Mouse (Mus musculus): ENCODE results near the gene Atmin. TPM values are rescaled to one million over a fixed set of nuclear protein-coding genes. Genes with fewer than 3 reads are reported as not detected.

The Atmin gene
- total and polyA plus RNA-seq, 3 experiments = 17.3 to 34.5 TPM; not detected in 1

GRCm38 (mm10) chr8:116921337-116922059, 21.7 kb upstream of the Atmin start, which contains the start of the genes Cmc2 and Cenpn (continued):
- TF ChIP-seq MXI1 (IDR thresholded peaks at IDR 0.05; ENCODE audit: low read depth, low read length) = no peak
- peak; percentile 95 for TF ChIP-seq POLR2AphosphoS2 (IDR thresholded peaks at IDR 0.05; ENCODE audit: low read length)
- no peak for TF ChIP-seq RAD21 (IDR thresholded peaks at IDR 0.05; ENCODE audit: low read depth, low read length)
- TF ChIP-seq CHD1 (IDR thresholded peaks at IDR 0.05; ENCODE audit: low read depth, low read length) = peak; percentile 100
- TF ChIP-seq SMC3 (IDR thresholded peaks at IDR 0.05; ENCODE audit: low read depth, low read length) = no peak
- no peak for TF ChIP-seq RCOR1 (IDR thresholded peaks at IDR 0.05; ENCODE audit: low read depth, low read length)
- no peak for TF ChIP-seq CTCF (IDR thresholded peaks at IDR 0.05 in 2 of 3, conservative IDR thresholded peaks at IDR 0.05 in 1 of 3; ENCODE audit: control insufficient read depth in 1 of 3, insufficient read depth in 1 of 3, low read depth in 2 of 3, low read length in 3 of 3, poor library complexity in 1 of 3, severe bottlenecking in 1 of 3)
- no peak for TF ChIP-seq MAZ (IDR thresholded peaks at IDR 0.05; ENCODE audit: low read depth, low read length)
- peak; percentile 92 to 98 for TF ChIP-seq POLR2A (IDR thresholded peaks at IDR 0.05; ENCODE audit: control insufficient read depth in 1 of 2, insufficient read depth in 1 of 2, low read depth in 1 of 2, low read length in 2 of 2, poor library complexity in 1 of 2)
- peak; percentile 39; the same call in 1 of the 2 replicates for TF ChIP-seq TCF12 (IDR thresholded peaks at IDR 0.05; ENCODE audit: low read depth, low read length)
- TF ChIP-seq E2F4 (IDR thresholded peaks at IDR 0.05; ENCODE audit: borderline replicate concordance, low read depth, low read length) = peak; percentile 84; the same call in 1 of the 2 replicates
- TF ChIP-seq MEF2A (IDR thresholded peaks at IDR 0.05; ENCODE audit: extremely low read depth, insufficient replicate concordance, low read depth, low read length, poor library complexity, severe bottlenecking) = no peak
- peak; percentile 57; the same call in 1 of the 2 replicates for TF ChIP-seq KAT2A (conservative IDR thresholded peaks at IDR 0.05; ENCODE audit: low read depth, low read length)

GRCm38 (mm10) chr8:116922060-116922757, 21.0 kb upstream of the Atmin start:
- H3K4me3 ChIP-seq (ENCODE audit: control insufficient read depth in 1 of 2, insufficient read depth in 1 of 2, low read depth in 2 of 2, low read length in 2 of 2) = peak overlapping the region; percentile 88 to 96
- peaks cover 2 to 18% of the 10 kb centered on the region in 2 experiments for H3K4me1 ChIP-seq (ENCODE audit: control insufficient read depth in 1 of 2, insufficient read depth in 2 of 2, low read length in 2 of 2)
- H3K27ac ChIP-seq (ENCODE audit: control insufficient read depth, low read depth, low read length) = peak overlapping the region; percentile 95
- TF ChIP-seq TCF12 (IDR thresholded peaks at IDR 0.05; ENCODE audit: low read depth, low read length) = no peak
- no peak for TF ChIP-seq RCOR1 (IDR thresholded peaks at IDR 0.05; ENCODE audit: low read depth, low read length)
- TF ChIP-seq MAX (IDR thresholded peaks at IDR 0.05; ENCODE audit: low read length) = peak; percentile 83
- no peak for TF ChIP-seq E2F4 (IDR thresholded peaks at IDR 0.05; ENCODE audit: borderline replicate concordance, low read depth, low read length)
- TF ChIP-seq EP300 (IDR thresholded peaks at IDR 0.05; ENCODE audit: low read depth in 1 of 2, low read length in 2 of 2) = no peak
- peak; percentile 97 for TF ChIP-seq MXI1 (IDR thresholded peaks at IDR 0.05; ENCODE audit: low read depth, low read length)
- no peak for TF ChIP-seq ZKSCAN1 (IDR thresholded peaks at IDR 0.05; ENCODE audit: low read depth, low read length)
- TF ChIP-seq MYC (IDR thresholded peaks at IDR 0.05; ENCODE audit: low read depth, low read length) = peak; percentile 75; the same call in 1 of the 2 replicates
- no peak for TF ChIP-seq CTCF (IDR thresholded peaks at IDR 0.05 in 2 of 3, conservative IDR thresholded peaks at IDR 0.05 in 1 of 3; ENCODE audit: control insufficient read depth in 1 of 3, insufficient read depth in 1 of 3, low read depth in 2 of 3, low read length in 3 of 3, poor library complexity in 1 of 3, severe bottlenecking in 1 of 3)
- TF ChIP-seq NELFE (IDR thresholded peaks at IDR 0.05; ENCODE audit: low read depth, low read length) = no peak
- 0 out of 4 replicates have a peak, but pooled peaks of 1 of the 2 experiments have one; percentile 24 for TF ChIP-seq USF2 (IDR thresholded peaks at IDR 0.05; ENCODE audit: borderline replicate concordance in 1 of 2, insufficient read depth in 1 of 2, low read depth in 1 of 2, low read length in 2 of 2)
- TF ChIP-seq USF1 (IDR thresholded peaks at IDR 0.05; ENCODE audit: low read depth, low read length) = peak; percentile 71; the same call in 1 of the 2 replicates
- no peak for TF ChIP-seq GABPA (IDR thresholded peaks at IDR 0.05; ENCODE audit: low read depth, low read length)
- H3K9ac ChIP-seq (ENCODE audit: control insufficient read depth, low read depth, low read length, poor library complexity, severe bottlenecking) = peak overlapping the region; percentile 97
- DNase-seq (ENCODE audit: low read depth, low spot score) = peak; percentile 12
- H3K79me2 ChIP-seq (ENCODE audit: control insufficient read depth, insufficient read depth, low read length, poor library complexity) = peaks cover 15% of the 10 kb centered on the region
- H3K27me3 ChIP-seq (ENCODE audit: control insufficient read depth in 1 of 2, insufficient read depth in 2 of 2, low read length in 2 of 2) = no peaks in the 10 kb centered on the region
- H3K36me3 ChIP-seq (ENCODE audit: control insufficient read depth in 1 of 2, insufficient read depth in 2 of 2, low read length in 2 of 2) = peaks cover 0 to 17% of the 10 kb centered on the region in 2 experiments; a peak in 2 of 4 replicates
- no peaks in the 10 kb centered on the region for H3K9me3 ChIP-seq (replicated peaks; ENCODE audit: insufficient read depth, low read length)

Data from MEL (cell line).